Mouse (Mus musculus) left cerebral cortex, adult 11 months (tissue): ENCODE measurements around the gene Gabra5.

ENCODE experiments used
- DNase-seq: peaks from one replicate; pipeline ENCODE4 v3.0.0; 2022; ENCODE audit warnings: low spot score

The Gabra5 gene

DNA sequence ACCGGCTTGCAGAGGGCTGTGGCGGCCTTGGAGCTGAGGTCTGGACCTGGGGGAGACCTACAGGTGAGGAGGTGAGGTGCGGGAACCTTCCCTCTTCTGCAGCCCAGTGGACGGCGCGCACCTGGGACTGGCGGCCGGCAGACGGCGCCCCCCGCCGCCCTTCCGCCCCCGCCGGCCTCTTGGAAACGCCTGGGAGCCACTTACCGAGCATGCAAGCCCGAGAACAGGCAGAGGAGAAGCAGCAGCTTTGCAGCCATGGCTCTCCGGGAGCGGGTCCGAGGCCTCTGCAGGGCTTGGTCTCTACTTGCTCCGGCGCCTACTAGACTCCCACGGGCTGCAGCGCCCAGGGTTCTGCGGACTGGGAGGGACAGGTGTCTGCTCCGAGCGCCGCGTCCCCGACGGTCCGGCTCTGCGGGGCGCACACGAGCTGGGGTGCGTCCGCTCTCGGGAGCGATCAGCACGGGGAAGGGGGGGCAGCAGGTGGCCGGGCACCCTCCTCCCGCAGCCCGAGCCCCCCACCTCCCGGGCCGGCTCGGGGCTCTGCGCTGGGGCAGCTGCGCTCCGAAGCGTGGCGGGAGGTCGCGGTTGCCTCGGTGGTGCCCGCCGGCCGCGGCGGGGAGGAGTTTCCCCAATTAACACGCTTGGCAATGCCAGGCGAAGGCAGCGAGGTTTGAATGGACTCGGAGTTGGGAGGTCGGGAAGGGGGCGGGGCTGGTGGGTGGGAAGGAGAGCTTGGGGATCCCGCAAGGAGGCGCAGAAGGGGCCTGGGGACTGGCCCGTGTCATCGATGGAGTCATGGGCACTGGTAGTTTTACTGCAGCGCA, 123.1 kb downstream of the Gabra5 start, which contains the start of gene Gabrg3:
TSS of gene Gabrg3 (minus strand) at position 672 of the 824 bp plus-strand sequence.
- no peak for DNase-seq

DNA sequence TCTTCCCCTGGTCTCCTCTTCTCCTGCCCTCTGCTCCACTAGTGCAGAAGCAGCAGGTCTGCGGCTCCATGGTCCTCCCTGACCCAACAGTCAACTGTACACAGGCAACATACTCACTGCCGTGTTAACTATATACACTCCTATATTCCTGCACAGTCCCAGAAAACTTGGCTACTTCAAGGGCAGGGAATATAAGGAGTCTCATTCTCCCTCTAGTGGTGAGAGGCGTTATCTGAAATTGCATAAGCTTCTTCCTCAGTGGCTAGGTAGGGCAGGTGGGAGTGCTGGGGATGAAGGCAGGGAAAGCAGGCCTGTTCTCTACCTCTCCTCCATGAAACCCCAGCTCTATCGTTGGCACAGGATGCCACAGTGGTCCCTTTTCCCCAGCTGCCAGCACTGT, 125.7 kb downstream of the Gabra5 start:
- no peak for DNase-seq

DNA sequence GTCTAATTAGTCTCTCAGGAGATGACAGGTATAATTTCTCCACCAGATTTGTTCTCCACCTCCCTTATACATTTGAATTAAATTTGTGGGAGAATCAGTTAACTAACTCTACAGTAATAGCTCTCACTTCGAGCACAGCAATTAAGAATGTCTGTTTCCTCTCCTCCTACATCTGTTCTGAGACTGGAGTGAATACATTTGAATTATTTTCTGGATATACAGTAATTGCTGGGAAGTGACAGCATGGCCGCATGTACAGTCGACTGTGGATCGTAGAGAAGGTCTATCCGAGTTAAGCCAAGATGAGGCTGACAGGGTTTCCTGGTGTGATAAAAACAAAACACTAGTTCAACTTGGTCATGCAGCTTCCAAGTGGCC, 143.9 kb downstream of the Gabra5 start:
- no peak for DNase-seq

DNA sequence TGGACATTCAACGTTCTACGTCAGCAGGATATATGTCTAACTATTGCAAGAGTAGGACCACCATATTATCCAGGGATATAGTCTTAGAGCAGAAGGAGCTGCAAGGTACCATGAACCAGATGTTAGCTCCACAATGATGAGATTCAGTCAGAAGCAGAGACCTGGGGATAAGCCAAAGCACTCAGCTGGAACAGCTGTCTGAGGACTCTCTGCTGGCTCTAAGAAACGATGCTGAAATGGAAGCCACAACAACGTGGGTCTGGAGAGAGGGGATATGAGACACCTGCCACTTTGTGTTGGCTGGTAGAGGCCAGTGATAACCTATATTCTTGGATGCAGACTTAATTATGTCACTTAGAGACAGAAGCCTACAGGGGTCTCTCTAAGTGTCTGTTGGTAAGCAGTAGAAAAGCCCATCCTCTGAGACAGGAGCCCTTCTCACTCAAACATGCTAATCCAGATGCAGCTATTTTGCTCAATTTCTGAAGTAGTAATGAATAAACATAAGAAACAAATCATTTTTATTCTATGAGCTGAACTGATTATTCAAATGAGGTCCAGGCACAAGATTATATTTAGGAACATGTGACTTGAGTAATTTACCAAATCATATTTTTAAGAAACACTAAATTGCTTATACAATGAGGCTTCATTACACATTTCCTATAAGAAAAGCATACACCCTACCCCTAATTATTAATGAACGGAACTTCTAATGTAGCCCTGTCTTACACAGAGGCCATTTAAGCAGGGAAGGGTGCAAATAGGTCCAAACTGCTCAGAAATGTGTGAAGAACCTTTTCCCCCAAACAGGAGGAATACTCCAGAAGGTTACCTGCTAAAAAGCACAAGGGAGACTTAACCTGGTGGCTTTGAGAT, 144.5 kb downstream of the Gabra5 start:
- no peak for DNase-seq

DNA sequence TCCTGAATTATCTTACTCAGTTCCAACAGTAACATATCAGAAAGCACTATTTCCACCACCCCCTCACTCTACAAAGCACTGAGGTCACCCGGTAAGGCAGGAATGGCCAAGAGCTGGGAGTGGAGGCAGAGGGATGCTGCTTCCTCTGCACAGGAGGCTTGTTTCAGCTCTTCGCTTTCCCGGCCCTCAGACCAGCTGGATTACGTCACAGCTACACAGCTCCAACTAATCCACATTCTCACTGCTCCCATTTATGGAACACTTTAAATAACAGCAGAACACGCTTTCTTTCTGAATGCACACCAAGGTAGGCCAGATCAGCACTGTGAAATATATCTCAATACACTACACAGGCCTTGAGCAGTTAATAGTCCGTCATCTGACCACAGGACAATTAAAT, 146.0 kb downstream of the Gabra5 start:
- DNase-seq = no peak

DNA sequence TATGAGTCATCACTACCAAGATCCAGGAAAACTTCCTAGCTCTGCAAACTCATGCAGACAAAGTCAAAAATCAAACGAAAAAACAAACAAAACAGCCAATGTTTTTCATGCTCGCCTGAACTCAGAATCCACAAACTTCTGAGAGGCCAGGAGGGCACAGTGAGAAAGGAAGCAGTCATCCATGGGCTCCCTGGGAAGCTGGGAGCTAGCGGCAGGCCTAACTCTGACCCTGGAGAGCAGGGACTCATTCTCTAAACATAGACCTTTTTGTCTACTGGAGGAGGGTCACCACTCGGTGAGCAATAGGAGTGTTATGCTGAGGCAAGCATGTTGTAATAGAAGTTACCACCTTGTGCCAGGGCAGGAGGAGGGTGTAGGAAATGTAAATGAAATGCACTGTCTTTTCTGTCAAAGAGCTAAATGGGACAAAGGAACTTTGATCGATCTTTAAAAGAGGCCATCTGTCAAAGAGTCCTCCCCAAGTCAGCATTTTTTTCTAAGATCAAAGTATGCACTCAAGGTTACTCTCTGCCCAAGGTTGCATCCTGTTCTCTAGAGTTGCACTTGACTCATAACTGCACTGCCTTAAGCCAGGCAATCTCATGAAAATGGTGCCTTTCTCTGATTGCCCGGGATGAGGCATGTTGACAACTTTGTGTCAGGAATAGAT, 151.9 kb downstream of the Gabra5 start:
- no peak for DNase-seq
